Mouse (Mus musculus) lung, embryonic 16.5 days (tissue): ENCODE data around the gene Rgs7bp. TPM values are rescaled to one million over a fixed set of nuclear protein-coding genes. Genes with fewer than 3 reads are reported as not detected.

Source experiments
- ATAC-seq: fragments of 200-750 bp; cut with Nextera tagmentation; 2 replicates; pipeline ENCODE4 v1.8.0; 2017; ENCODE audit warnings: low read depth, mild to moderate bottlenecking, moderate library complexity
- H3K27ac ChIP-seq: fragments of 300-500 bp; sonication (generic); 2 replicates; pipeline ENCODE4 v1.5.1; 2014; ENCODE audit warnings: mild to moderate bottlenecking, control low read depth, low read length
- H3K27me3 ChIP-seq: fragments of 300-500 bp; sonication (generic); 2 replicates; pipeline ENCODE4 v1.6.1; 2014; ENCODE audit warnings: low read depth, low read length, mixed read lengths; ENCODE audit not compliant: control insufficient read depth, insufficient read depth
- H3K36me3 ChIP-seq: fragments of 300-500 bp; sonication (generic); 2 replicates; pipeline ENCODE4 v1.6.1; 2014; ENCODE audit warnings: low read length; ENCODE audit not compliant: control insufficient read depth, insufficient read depth
- H3K4me1 ChIP-seq: fragments of 300-500 bp; sonication (generic); replicated peaks from 2 replicates; pipeline ENCODE4 v1.6.1; 2014; ENCODE audit warnings: low read length, mixed read lengths; ENCODE audit not compliant: control insufficient read depth, insufficient read depth
- H3K4me2 ChIP-seq: fragments of 300-500 bp; sonication (generic); 2 replicates; pipeline ENCODE4 v1.6.1; 2014; ENCODE audit warnings: low read depth, low read length, control low read depth
- H3K4me3 ChIP-seq: fragments of 300-500 bp; sonication (generic); 2 replicates; pipeline ENCODE4 v1.5.1; 2014; ENCODE audit warnings: mild to moderate bottlenecking, low read length, control low read depth
- H3K9ac ChIP-seq: fragments of 300-500 bp; sonication (generic); 2 replicates; pipeline ENCODE4 v1.6.1; 2014; ENCODE audit warnings: low read length, control low read depth
- H3K9me3 ChIP-seq: fragments of 300-500 bp; sonication (generic); 2 replicates; pipeline ENCODE4 v1.6.1; 2016; ENCODE audit warnings: low read length; ENCODE audit not compliant: control insufficient read depth
- WGBS: fragments of 180-500 bp; shearing (Covaris S2); extraction: QIAGEN DNeasy Blood & Tissue Kit; methylation state at CpG from one replicate; pipeline ENCODE4 v1.1.7; 2014; 5-methylcytosine and 5-hydroxymethylcytosine counted together
- polyA plus RNA-seq: library from polyadenylated mRNA; unstranded; fragments of >200 nt; fragmentation: Nextera tagmentation; extraction: Ambion mirVana; gene quantifications from 2 replicates; pipeline ENCODE4 v1.2.1, GENCODE M21; 2015

The Rgs7bp gene
- polyA plus RNA-seq, 1 experiment from 2014 or later, result 1.2 TPM

DNA sequence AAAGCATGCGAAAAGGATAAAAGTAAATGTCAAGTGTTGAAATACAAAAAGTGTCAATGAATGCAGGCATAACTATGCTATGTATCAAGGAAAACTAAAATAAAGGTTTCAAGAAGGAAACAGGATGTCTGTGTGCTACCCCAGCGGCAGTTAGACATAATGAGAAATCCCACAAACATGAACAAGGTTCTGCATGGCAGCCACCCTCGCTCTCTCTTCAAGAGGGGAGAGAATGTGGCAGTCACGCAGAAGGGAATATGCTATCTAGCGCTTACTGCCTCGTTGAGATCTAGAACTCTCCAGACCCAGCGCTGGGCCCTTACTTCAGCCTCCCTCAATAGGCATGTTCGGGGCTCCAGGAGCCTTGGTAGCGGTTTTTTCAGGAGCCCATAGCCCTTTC is 38.2 kb downstream of the Rgs7bp start:
- Histone ChIP-seq H3K4me1 (no peaks in the 10 kb centered on the region), H3K27me3 (no peaks in the 10 kb centered on the region), H3K36me3 (no peaks in the 10 kb centered on the region), H3K9me3 (no peaks in the 10 kb centered on the region), H3K27ac (no peak overlapping the region), H3K9ac (no peak overlapping the region), H3K4me2 (no peak overlapping the region), H3K4me3 (no peak overlapping the region)
- ATAC-seq, result no peak
- 66% methylated on average over 9 of the region's 9 CpGs for WGBS

GRCm38 (mm10) chr13:105015710-105016404 is 38.9 kb downstream of the Rgs7bp start:
- ATAC-seq, result no peak
- no peaks in the 10 kb centered on the region for H3K36me3 ChIP-seq
- H3K27ac ChIP-seq, result no peak overlapping the region
- no peaks in the 10 kb centered on the region for H3K27me3 ChIP-seq
- H3K4me2 ChIP-seq, result no peak overlapping the region
- no peaks in the 10 kb centered on the region for H3K4me1 ChIP-seq
- 72% methylated on average over 8 of the region's 8 CpGs for WGBS
- no peak overlapping the region for H3K9ac ChIP-seq
- no peaks in the 10 kb centered on the region for H3K9me3 ChIP-seq
- H3K4me3 ChIP-seq, result no peak overlapping the region

DNA sequence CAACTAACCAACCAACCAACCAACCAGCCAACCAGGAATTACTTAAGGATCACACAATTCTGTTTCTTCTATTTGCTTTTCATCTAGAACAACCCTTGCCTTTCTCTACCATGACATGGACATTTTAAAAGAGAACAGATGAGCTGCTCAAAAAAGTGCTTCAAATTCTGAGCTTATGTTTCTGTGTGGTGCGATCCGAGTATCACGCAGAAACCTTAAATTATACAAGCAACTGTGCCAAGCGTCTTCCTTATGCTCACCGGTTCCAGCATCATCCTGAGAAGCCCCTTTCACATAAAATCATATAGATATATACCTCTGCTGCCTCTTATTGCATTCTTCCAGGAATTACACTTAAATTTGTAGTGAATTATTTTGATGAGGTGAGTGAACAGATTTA is 43.4 kb downstream of the Rgs7bp start:
- H3K27me3 ChIP-seq, result no peaks in the 10 kb centered on the region
- ATAC-seq, result no peak
- no peaks in the 10 kb centered on the region for H3K9me3 ChIP-seq
- no peaks in the 10 kb centered on the region for H3K4me1 ChIP-seq
- H3K4me2 ChIP-seq, result no peak overlapping the region
- H3K4me3 ChIP-seq, result no peak overlapping the region
- WGBS, result 91% methylated on average over 5 of the region's 5 CpGs
- H3K36me3 ChIP-seq, result no peaks in the 10 kb centered on the region
- H3K27ac ChIP-seq, result no peak overlapping the region
- H3K9ac ChIP-seq, result no peak overlapping the region

- H3K36me3 ChIP-seq, result no peaks in the 10 kb centered on the region
- H3K4me3 ChIP-seq, result no peak overlapping the region
- H3K9me3 ChIP-seq, result no peaks in the 10 kb centered on the region
- no peak overlapping the region for H3K9ac ChIP-seq
- H3K4me2 ChIP-seq, result no peak overlapping the region
- H3K27me3 ChIP-seq, result no peaks in the 10 kb centered on the region
- no peak overlapping the region for H3K27ac ChIP-seq
- ATAC-seq, result no peak
- WGBS, result 86% methylated on average over 2 of the region's 2 CpGs
- no peaks in the 10 kb centered on the region for H3K4me1 ChIP-seq
These were observed 45.8 kb downstream of the Rgs7bp start for GRCm38 (mm10) chr13:105008891-105009290.

DNA sequence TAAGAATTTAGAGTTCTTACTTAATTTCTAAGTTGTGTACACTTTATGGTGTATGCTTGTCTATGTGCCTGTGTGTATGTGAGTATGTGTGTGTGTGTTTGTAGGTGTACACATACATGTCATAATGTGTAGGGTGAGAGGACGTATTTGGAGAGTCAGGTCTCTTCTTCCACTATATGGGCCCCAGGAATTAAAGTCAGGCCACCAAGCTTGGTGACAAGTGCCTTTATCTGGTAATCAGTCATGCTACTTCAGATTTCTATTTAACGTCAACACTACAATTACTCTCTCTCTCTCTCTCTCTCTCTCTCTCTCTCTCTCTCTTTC is 51.9 kb downstream of the Rgs7bp start:
- H3K36me3 ChIP-seq, result no peaks in the 10 kb centered on the region
- ATAC-seq, result no peak
- no peak overlapping the region for H3K4me3 ChIP-seq
- no peak overlapping the region for H3K4me2 ChIP-seq
- H3K9me3 ChIP-seq, result no peaks in the 10 kb centered on the region
- H3K4me1 ChIP-seq, result no peaks in the 10 kb centered on the region
- no peak overlapping the region for H3K9ac ChIP-seq
- H3K27ac ChIP-seq, result no peak overlapping the region
- WGBS, result 55% methylated on average over 2 of the region's 2 CpGs
- no peaks in the 10 kb centered on the region for H3K27me3 ChIP-seq

DNA sequence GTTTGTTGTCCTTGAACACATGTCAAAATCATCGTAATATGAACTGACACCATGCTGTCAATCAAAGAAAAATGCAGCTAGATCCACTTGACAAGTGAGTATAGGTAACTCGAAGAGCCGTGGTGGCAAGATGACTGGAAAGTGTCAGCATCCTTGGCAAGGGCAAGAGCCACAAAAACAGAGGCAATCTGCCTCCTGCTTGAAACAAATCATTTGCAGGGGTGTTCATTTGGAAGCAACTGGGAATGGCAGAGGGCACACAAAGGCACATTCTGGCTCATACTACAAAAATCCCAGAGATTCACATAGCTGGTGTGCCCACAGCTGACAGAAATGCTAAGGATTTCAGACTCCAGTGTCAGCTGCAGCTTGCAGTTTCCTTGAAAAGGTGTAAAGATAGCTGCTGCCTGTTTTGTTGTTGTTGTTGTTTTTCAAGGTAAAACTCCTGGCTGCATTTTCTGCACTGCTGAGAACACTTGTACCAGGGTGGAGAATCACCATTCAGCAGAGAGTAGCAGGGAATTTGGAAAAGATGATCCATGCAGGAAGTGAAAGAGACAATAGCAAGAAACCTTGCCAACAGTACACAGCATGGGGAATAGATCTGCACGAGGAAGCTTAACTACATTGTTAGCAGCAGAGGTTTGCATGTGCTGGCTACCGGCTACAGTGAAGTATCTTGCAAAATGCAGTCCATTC is 52.4 kb downstream of the Rgs7bp start:
- WGBS, result 70% methylated on average over 5 of the region's 5 CpGs
- no peaks in the 10 kb centered on the region for H3K36me3 ChIP-seq
- H3K4me3 ChIP-seq, result no peak overlapping the region
- no peaks in the 10 kb centered on the region for H3K27me3 ChIP-seq
- H3K4me2 ChIP-seq, result no peak overlapping the region
- H3K27ac ChIP-seq, result no peak overlapping the region
- no peaks in the 10 kb centered on the region for H3K9me3 ChIP-seq
- no peak for ATAC-seq
- no peaks in the 10 kb centered on the region for H3K4me1 ChIP-seq
- no peak overlapping the region for H3K9ac ChIP-seq

DNA sequence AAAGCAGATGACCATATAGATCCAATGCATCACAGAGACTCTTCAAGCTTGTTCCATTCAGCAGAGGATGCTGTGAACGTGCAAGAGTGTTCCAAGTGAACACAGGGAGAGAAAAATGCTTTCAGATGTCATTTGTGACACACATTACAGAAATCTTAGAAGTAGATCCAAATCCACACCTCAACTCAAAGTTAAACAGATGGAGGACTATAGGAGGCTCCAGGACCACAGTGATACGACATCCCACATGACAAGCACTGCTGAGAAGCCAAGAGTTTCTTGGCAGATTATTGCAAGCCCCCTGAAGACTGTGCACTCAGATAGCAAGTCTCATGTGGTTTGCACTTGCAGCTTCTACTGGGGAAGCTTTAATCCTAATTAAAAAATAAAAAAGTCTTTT is 53.0 kb downstream of the Rgs7bp start:
- H3K27ac ChIP-seq, result no peak overlapping the region
- H3K9ac ChIP-seq, result no peak overlapping the region
- no peak overlapping the region for H3K4me2 ChIP-seq
- ATAC-seq, result no peak
- H3K4me3 ChIP-seq, result no peak overlapping the region
- no peaks in the 10 kb centered on the region for H3K27me3 ChIP-seq
- H3K9me3 ChIP-seq, result no peaks in the 10 kb centered on the region
- no peaks in the 10 kb centered on the region for H3K4me1 ChIP-seq
- WGBS, result 64% methylated on average over 2 of the region's 2 CpGs
- no peaks in the 10 kb centered on the region for H3K36me3 ChIP-seq

GRCm38 (mm10) chr13:104988811-104989258 is 65.9 kb downstream of the Rgs7bp start:
- 65% methylated on average over 7 of the region's 7 CpGs for WGBS
- Histone ChIP-seq H3K27ac (no peak overlapping the region), H3K9me3 (no peaks in the 10 kb centered on the region), H3K4me1 (no peaks in the 10 kb centered on the region), H3K4me3 (no peak overlapping the region), H3K27me3 (no peaks in the 10 kb centered on the region), H3K9ac (no peak overlapping the region), H3K36me3 (no peaks in the 10 kb centered on the region), H3K4me2 (no peak overlapping the region)
- no peak for ATAC-seq

DNA sequence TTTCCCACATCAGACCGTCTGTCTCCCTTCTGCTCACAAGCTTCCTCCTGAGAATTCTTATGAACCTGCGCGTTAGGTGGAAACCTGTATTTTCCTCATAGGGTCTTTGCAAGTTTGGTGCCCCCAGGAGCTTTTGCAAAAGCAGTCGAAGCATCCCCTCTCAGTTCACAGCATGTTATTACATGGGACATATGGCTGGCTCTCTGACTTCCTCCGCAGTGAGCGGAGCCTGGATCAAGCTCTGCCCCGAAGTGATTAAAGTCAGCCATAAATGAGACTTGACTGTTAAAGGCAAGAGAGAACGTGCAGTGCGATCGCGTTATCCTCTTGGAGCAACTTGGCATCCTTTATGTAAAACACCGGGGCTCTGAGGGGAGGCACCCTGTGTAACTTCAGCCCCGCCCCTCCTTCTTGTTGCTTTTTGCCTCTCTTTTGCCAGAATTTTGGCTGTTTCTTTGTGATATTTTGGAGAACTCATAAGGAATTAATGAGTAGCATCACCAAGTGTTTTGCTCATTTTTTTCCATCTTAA is 66.7 kb downstream of the Rgs7bp start:
- H3K9me3 ChIP-seq, result no peaks in the 10 kb centered on the region
- ATAC-seq, result no peak
- no peaks in the 10 kb centered on the region for H3K36me3 ChIP-seq
- no peaks in the 10 kb centered on the region for H3K27me3 ChIP-seq
- no peaks in the 10 kb centered on the region for H3K4me1 ChIP-seq
- no peak overlapping the region for H3K4me2 ChIP-seq
- no peak overlapping the region for H3K9ac ChIP-seq
- H3K4me3 ChIP-seq, result no peak overlapping the region
- no peak overlapping the region for H3K27ac ChIP-seq
- 82% methylated on average over 13 of the region's 13 CpGs for WGBS
